Mouse (Mus musculus) heart, adult 2 months (tissue): ENCODE results near the gene Anp32e. TPM values are rescaled to one million over a fixed set of nuclear protein-coding genes. Genes with fewer than 3 reads are reported as not detected.
"Not testable (repeated sequence)": the region's sequence is repeated elsewhere in the genome, so short reads cannot be mapped to it uniquely, and the experiment has no call there.

Experiments used
- DNase-seq, 2 experiments: peaks; one replicate each; pipeline ENCODE4 v3.0.0; 2021
- H3K27ac ChIP-seq: fragments of 200-600 bp; 2 replicates; pipeline ENCODE4 v1.8.1; 2022
- H3K27me3 ChIP-seq: fragments of 200-500 bp; 2 replicates; pipeline ENCODE4 v1.6.1; 2012; ENCODE audit warnings: mild to moderate bottlenecking, low read length, inconsistent platforms, mixed read lengths; ENCODE audit not compliant: control insufficient read depth, insufficient read depth
- H3K36me3 ChIP-seq: fragments of 200-500 bp; 2 replicates; pipeline ENCODE4 v1.6.1; 2012; ENCODE audit warnings: low read length, inconsistent platforms; ENCODE audit not compliant: control insufficient read depth, insufficient read depth
- H3K4me1 ChIP-seq: fragments of 200-500 bp; 2 replicates; pipeline ENCODE4 v1.6.1; 2011; ENCODE audit warnings: low read length; ENCODE audit not compliant: control insufficient read depth, insufficient read depth
- H3K4me3 ChIP-seq: fragments of 200-600 bp; 2 replicates; pipeline ENCODE4 v1.8.1; 2022
- H3K79me2 ChIP-seq: fragments of 200-500 bp; replicated peaks from 2 replicates; pipeline ENCODE4 v1.6.1; 2012; ENCODE audit warnings: mild to moderate bottlenecking, inconsistent platforms, low read length, moderate library complexity, mixed read lengths; ENCODE audit not compliant: control insufficient read depth, insufficient read depth
- H3K9ac ChIP-seq: fragments of 200-500 bp; 2 replicates; pipeline ENCODE4 v1.6.1; 2012; ENCODE audit warnings: low read depth, mild to moderate bottlenecking, control low read depth, inconsistent platforms, low read length, mixed read lengths
- CTCF ChIP-seq: fragments of 200-600 bp; IDR thresholded peaks from 2 replicates; pipeline ENCODE4 v1.8.1; 2022; ENCODE audit warnings: antibody characterized with exemption, mild to moderate bottlenecking, moderate library complexity
- EP300 ChIP-seq: fragments of 200-500 bp; IDR thresholded peaks from 2 replicates; pipeline ENCODE4 v1.6.1; 2011; ENCODE audit warnings: low read depth, low read length, control low read depth; ENCODE audit not compliant: insufficient read depth
- POLR2A ChIP-seq: fragments of 200-500 bp; IDR thresholded peaks from 2 replicates; pipeline ENCODE4 v1.6.1; 2011; ENCODE audit warnings: mild to moderate bottlenecking, low read depth, low read length, control low read depth; ENCODE audit not compliant: insufficient read depth
- WGBS: fragments of 180-500 bp; shearing (Covaris S2); methylation state at CpG from one replicate; pipeline ENCODE4 v1.1.7; 2018; 5-methylcytosine and 5-hydroxymethylcytosine counted together
- intact Hi-C: fragments of 180-260 bp; cut with DNase I; formaldehyde crosslinking; loops from one replicate; pipeline ENCODE4 v1.15.1; 2025
- polyA plus RNA-seq: library from polyadenylated mRNA; depleted of rRNA; stranded (reverse); fragments of >200 nt; gene quantifications from 2 replicates; pipeline ENCODE4 v1.2.3, GENCODE M21; 2012
- total RNA-seq, 2 experiments: library from RNA; stranded (reverse); gene quantifications; 2 replicates each; pipeline ENCODE4 v1.2.3; 2021

The Anp32e gene
- total and polyA plus RNA-seq, 3 experiments: 15.5 to 90.9 (median 83.0) TPM

GRCm38 (mm10) chr3:95972251-95972872 lies 43.3 kb downstream of the Anp32e start:
- TF ChIP-seq EP300 (no peak), POLR2A (peak; percentile 41; the same call in 1 of the 2 replicates), CTCF (no peak)
- DNase-seq: no peak
- H3K27ac ChIP-seq: peak overlapping the region; percentile 23
- no peaks in the 10 kb centered on the region for H3K27me3 ChIP-seq
- H3K79me2 ChIP-seq: no peaks in the 10 kb centered on the region
- WGBS: 82% methylated on average over 12 of the region's 12 CpGs
- H3K4me3 ChIP-seq: no peak overlapping the region
- no peaks in the 10 kb centered on the region for H3K36me3 ChIP-seq
- peaks cover 2% of the 10 kb centered on the region for H3K4me1 ChIP-seq
- H3K9ac ChIP-seq: no peak overlapping the region
- intact Hi-C loops: no loop called here

- DNase-seq: peak; percentile 35 to 60
- intact Hi-C loops: no loop called here
- Histone ChIP-seq H3K4me1 (peaks cover 3% of the 10 kb centered on the region), H3K27me3 (no peaks in the 10 kb centered on the region), H3K27ac (peak overlapping the region; percentile 23; the same call in 1 of the 2 replicates), H3K79me2 (no peaks in the 10 kb centered on the region), H3K4me3 (no peak overlapping the region), H3K9ac (no peak overlapping the region), H3K36me3 (no peaks in the 10 kb centered on the region)
- TF ChIP-seq EP300 (no peak), CTCF (no peak), POLR2A (no peak)
- WGBS: 40% methylated on average over 34 of the region's 34 CpGs
These were observed 44.0 kb downstream of the Anp32e start for GRCm38 (mm10) chr3:95972873-95973634.

GRCm38 (mm10) chr3:95977079-95977478 lies 48.0 kb downstream of the Anp32e start:
- Histone ChIP-seq H3K79me2 (no peaks in the 10 kb centered on the region), H3K36me3 (no peaks in the 10 kb centered on the region), H3K4me1 (peaks cover 4% of the 10 kb centered on the region), H3K9ac (no peak overlapping the region), H3K27me3 (no peaks in the 10 kb centered on the region), H3K4me3 (no peak overlapping the region), H3K27ac (no peak overlapping the region)
- intact Hi-C loops: no loop called here
- 64% methylated on average over 3 of the region's 3 CpGs for WGBS
- no peak for TF ChIP-seq CTCF
- no peak for TF ChIP-seq EP300
- 0 out of 2 replicates have a peak, but pooled peaks have one; percentile 8 for TF ChIP-seq POLR2A
- DNase-seq: no peak

- intact Hi-C loops, H3K36me3 ChIP-seq, H3K27me3 ChIP-seq, H3K9ac ChIP-seq, H3K4me1 ChIP-seq, DNase-seq, H3K27ac ChIP-seq, H3K4me3 ChIP-seq, H3K79me2 ChIP-seq: not testable (repeated sequence)
- WGBS: 85% methylated on average over 7 of the region's 7 CpGs
These were observed 48.5 kb downstream of the Anp32e start for GRCm38 (mm10) chr3:95977587-95977986.

- Histone ChIP-seq H3K36me3 (no peaks in the 10 kb centered on the region), H3K27ac (peak overlapping the region; percentile 26), H3K27me3 (no peaks in the 10 kb centered on the region), H3K4me1 (peaks cover 4% of the 10 kb centered on the region), H3K4me3 (no peak overlapping the region), H3K9ac (no peak overlapping the region), H3K79me2 (no peaks in the 10 kb centered on the region)
- intact Hi-C loops: no loop called here
- peak in 1 of 2 experiments; percentile 27 for DNase-seq
- TF ChIP-seq EP300 (no peak), CTCF (peak; percentile 24; the same call in 1 of the 2 replicates), POLR2A (no peak)
- 55% methylated on average over 9 of the region's 9 CpGs for WGBS
These were observed 49.2 kb downstream of the Anp32e start for GRCm38 (mm10) chr3:95978265-95978664.
